In the genomic region with DNA sequence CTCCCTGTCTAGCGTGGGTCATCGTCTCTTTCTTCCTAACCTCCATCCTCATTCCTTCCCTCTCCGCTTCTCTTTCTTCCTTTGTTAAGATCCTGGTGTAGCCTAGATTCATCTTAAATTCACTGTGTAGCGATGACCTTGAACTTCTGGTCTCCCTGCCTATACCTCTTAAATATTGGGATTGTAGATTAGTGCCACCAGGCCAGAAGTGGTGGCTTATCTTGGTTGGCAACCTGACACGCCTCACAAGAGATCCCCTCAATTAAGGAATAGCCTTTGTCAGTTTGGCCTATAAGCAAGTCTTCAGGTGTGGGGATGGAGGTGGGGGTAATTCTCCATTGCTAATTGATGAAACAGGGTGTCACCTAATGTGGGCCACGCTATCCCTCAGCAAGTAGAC, we compare ENCODE assay signal across 23 mouse cellular contexts.
DNase-seq lines count a peak whose midpoint lies in the region; ATAC-seq lines count a peak whose summit lies in the region.
"Had no signal": no experiment of that assay in that cellular context is flagged by ENCODE, and none has a peak within 500 bp of the region (broad histone marks: within the 10 kb centered on the region; RNA-seq: fewer than 3 reads in every experiment).

No protein-coding gene starts in this region.

- peaks cover 8% of the 10 kb centered on the region; the same call in 1 of the 2 replicates for H3K36me3 ChIP-seq in liver, embryonic 12.5 days
- H3K36me3 ChIP-seq: forebrain, embryonic 15.5 days had no signal

- no peaks in the 10 kb centered on the region for H3K9me3 ChIP-seq in liver, embryonic 12.5 days (replicated peaks)
- H3K9me3 ChIP-seq: forebrain, embryonic 12.5 days; forebrain, embryonic 15.5 days; heart, embryonic 12.5 days; heart, embryonic 15.5 days; hindbrain, embryonic 10.5 days; hindbrain, embryonic 13.5 days had no signal

- no peak overlapping the region for H3K27ac ChIP-seq in liver, embryonic 12.5 days
- H3K27ac ChIP-seq: forebrain, embryonic 12.5 days; forebrain, embryonic 15.5 days; heart, embryonic 15.5 days; hindbrain, embryonic 10.5 days; hindbrain, embryonic 13.5 days had no signal

- WGBS in liver, embryonic 12.5 days (ENCODE audit: insufficient replicate concordance) = 78% methylated on average over 6 of the region's 6 CpGs

- no peak overlapping the region for H3K9ac ChIP-seq in liver, embryonic 12.5 days
- H3K9ac ChIP-seq: forebrain, embryonic 12.5 days; forebrain, embryonic 15.5 days; heart, embryonic 12.5 days; heart, embryonic 15.5 days; hindbrain, embryonic 13.5 days had no signal

- no peak overlapping the region for H3K4me2 ChIP-seq in liver, embryonic 12.5 days
- H3K4me2 ChIP-seq: forebrain, embryonic 12.5 days; forebrain, embryonic 15.5 days; heart, embryonic 12.5 days; heart, embryonic 15.5 days; hindbrain, embryonic 13.5 days had no signal

- no peaks in the 10 kb centered on the region for H3K27me3 ChIP-seq in liver, embryonic 12.5 days (replicated peaks)
- H3K27me3 ChIP-seq: forebrain, embryonic 12.5 days; forebrain, embryonic 15.5 days; heart, embryonic 12.5 days; heart, embryonic 15.5 days; hindbrain, embryonic 13.5 days had no signal

- no peak overlapping the region for H3K4me3 ChIP-seq in liver, embryonic 12.5 days
- H3K4me3 ChIP-seq: forebrain, embryonic 12.5 days; forebrain, embryonic 15.5 days; heart, embryonic 12.5 days; heart, embryonic 15.5 days; hindbrain, embryonic 10.5 days; hindbrain, embryonic 13.5 days had no signal

- ATAC-seq in liver, embryonic 12.5 days = peak; percentile 60; the same call in 1 of the 2 replicates
- ATAC-seq in megakaryocyte progenitor cell, adult 5-6 weeks (replicated peaks; ENCODE audit: poor library complexity) = 0 out of 2 replicates have a peak, but pooled peaks have one; percentile 17
- ATAC-seq: activated CD4-positive, CD25-positive, alpha-beta regulatory T cell, adult 4 months; forebrain, embryonic 15.5 days had no signal

- peaks cover 42% of the 10 kb centered on the region for H3K4me1 ChIP-seq in liver, embryonic 12.5 days
- H3K4me1 ChIP-seq: forebrain, embryonic 12.5 days; forebrain, embryonic 15.5 days; hindbrain, embryonic 10.5 days had no signal

- no peak for DNase-seq in liver
- DNase-seq in testis, postnatal 10 days (ENCODE audit: low spot score) = peak; percentile 4
- no peak for DNase-seq in testis, postnatal 14 days (ENCODE audit: low spot score)
- DNase-seq in adrenal gland, adult 18-20 months (ENCODE audit: low spot score in 2 of 2) = no peak
- DNase-seq in urinary bladder, postnatal 36 days (ENCODE audit: low spot score in 2 of 2) = no peak
- DNase-seq: adrenal gland, postnatal 10 days; adrenal gland, postnatal 36 days; cerebellum, adult 18-20 months; cerebellum, adult 9-10 months; cerebellum, postnatal 14 days; gastrocnemius, postnatal 25 days; heart, adult 18-20 months; heart, postnatal 10 days; heart, postnatal 36 days had no signal
